Mouse (Mus musculus): ENCODE data around the gene Fbxo33. TPM values are rescaled to one million over a fixed set of nuclear protein-coding genes. Genes with fewer than 3 reads are reported as not detected.
"Not testable (repeated sequence)": the region's sequence is repeated elsewhere in the genome, so short reads cannot be mapped to it uniquely, and the experiment has no call there.

Gene Fbxo33
- polyA plus RNA-seq (2015; fragmentation: Nextera tagmentation; extraction: Ambion mirVana) = 7.9 and 9.4 TPM in 2 replicates

DNA sequence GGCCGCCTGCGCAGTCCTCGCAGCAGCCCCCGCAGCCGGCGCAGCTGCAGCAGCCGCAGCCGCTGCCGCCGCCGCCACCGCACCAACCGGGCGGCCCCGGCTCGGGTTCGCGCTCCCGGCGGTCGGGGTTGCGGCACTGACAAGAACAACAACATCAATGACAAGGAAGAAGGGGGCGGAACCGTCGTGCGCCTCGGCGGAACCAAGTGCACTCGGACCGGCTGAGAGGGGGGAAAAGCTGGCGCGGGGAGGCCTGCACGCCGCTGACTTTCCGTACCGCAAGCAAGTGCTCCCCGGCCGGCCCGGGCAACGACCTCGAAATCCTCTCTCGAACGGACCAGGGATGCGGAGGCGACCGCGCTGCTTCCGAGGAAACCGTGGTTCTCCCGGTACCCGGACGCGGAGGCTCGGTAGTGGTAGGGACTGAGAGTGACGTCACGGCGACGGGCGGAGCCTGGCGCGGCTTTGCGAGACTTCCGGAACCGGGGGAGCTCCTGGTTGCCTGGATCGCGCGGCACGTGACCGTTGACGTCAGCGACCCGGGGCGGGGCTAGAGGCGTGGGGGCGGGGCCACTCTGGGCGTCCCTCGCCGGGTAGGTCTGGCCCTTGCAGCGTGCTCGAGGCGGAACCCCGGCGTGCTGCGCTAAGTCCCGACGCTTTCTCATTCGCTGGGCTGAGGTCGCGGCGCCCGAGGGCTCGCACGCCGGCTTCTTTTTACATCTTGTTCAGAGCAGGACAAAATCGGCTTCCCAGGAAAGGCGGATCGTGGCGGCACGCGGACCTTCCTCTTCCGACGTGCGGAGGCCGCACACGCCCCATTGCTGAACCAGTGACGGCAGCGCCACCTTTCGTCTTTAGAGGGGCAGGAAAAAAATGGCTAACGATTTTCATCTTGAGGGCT, at the start of gene Fbxo33:
TSS of gene Fbxo33 (minus strand) at position 401 of the 901 bp plus-strand sequence.
- WGBS = under 1% methylated on average over 109 of the region's 109 CpGs
- Histone ChIP-seq H3K36me3 (no peaks in the 10 kb centered on the region), H3K9me3 (replicated peaks) (no peaks in the 10 kb centered on the region), H3K4me3 (replicated peaks) (peak within 1 kb of the TSS; percentile 96), H3K4me2 (replicated peaks) (peak within 1 kb of the TSS; percentile 92), H3K27ac (replicated peaks) (peak within 1 kb of the TSS; percentile 98), H3K4me1 (peaks cover 15% of the 10 kb centered on the region), H3K9ac (peak within 1 kb of the TSS; percentile 77), H3K27me3 (no peaks in the 10 kb centered on the region)
- peak; percentile 98 for ATAC-seq (ENCODE audit: insufficient number of reproducible peaks, low FRiP score, low TSS enrichment, low read depth)

DNA sequence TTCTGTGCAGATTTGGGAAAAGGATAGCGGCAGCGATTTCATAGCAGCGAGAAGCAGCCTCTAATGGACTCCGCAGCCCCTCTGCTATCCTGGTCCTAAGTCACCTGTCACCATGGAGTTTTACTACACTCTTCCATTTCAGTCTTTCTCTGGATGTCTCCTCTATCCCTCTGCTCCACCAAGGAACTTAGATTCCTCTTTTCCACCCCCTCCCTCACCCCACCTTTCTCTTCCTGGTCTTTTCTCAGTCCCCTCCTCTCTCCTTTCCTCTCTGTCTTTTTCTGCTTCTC, 46.4 kb upstream of the Fbxo33 start:
- H3K27me3 ChIP-seq = no peaks in the 10 kb centered on the region
- no peak overlapping the region for H3K4me3 ChIP-seq (replicated peaks)
- ATAC-seq (ENCODE audit: insufficient number of reproducible peaks, low FRiP score, low TSS enrichment, low read depth) = no peak
- H3K4me2 ChIP-seq (replicated peaks) = no peak overlapping the region
- H3K9me3 ChIP-seq (replicated peaks) = no peaks in the 10 kb centered on the region
- no peak overlapping the region for H3K27ac ChIP-seq (replicated peaks)
- H3K36me3 ChIP-seq = no peaks in the 10 kb centered on the region
- no peak overlapping the region for H3K9ac ChIP-seq
- 86% methylated on average over 4 of the region's 4 CpGs for WGBS
- no peaks in the 10 kb centered on the region for H3K4me1 ChIP-seq

DNA sequence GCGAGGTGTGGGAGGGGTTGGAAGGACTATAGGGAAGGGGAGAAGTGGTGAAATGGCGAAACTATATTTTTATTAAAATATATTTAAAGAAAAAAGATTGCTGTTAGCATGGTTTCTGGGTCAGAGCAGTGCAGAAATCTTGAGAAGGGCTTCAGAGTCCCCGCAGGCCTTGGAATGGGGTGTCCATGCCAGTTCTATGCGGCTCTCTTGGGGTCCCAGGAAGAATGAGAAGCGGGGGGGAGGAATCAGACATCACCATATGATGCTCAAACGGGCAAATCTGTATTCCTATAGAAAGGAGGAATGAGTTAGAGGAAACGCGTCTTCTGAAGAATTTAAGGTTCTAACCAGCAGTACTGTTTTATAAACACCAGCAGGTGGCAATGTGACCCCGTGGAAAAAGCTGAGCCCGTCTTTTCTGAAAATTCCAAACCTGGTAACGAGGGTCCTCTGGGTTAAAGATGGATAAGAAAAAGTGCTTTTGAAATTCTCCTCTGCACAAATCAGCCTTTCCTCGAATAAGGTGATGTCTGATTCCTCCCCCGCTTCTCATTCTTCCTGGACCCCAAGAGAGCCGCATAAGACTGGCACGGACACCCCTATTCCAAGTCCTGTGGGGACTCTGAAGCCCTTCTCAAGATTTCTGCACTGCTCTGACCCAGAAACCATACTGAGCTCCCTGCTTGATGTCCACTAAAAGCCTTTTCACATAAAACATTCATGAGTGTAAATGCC, 45.8 kb upstream of the Fbxo33 start:
- Histone ChIP-seq H3K4me1 (no peaks in the 10 kb centered on the region), H3K27ac (replicated peaks) (no peak overlapping the region), H3K9ac (no peak overlapping the region), H3K27me3 (no peaks in the 10 kb centered on the region), H3K9me3 (replicated peaks) (no peaks in the 10 kb centered on the region), H3K4me2 (replicated peaks) (no peak overlapping the region), H3K4me3 (replicated peaks) (no peak overlapping the region), H3K36me3 (no peaks in the 10 kb centered on the region)
- 28% methylated on average over 15 of the region's 15 CpGs for WGBS
- no peak for ATAC-seq (ENCODE audit: insufficient number of reproducible peaks, low FRiP score, low TSS enrichment, low read depth)

DNA sequence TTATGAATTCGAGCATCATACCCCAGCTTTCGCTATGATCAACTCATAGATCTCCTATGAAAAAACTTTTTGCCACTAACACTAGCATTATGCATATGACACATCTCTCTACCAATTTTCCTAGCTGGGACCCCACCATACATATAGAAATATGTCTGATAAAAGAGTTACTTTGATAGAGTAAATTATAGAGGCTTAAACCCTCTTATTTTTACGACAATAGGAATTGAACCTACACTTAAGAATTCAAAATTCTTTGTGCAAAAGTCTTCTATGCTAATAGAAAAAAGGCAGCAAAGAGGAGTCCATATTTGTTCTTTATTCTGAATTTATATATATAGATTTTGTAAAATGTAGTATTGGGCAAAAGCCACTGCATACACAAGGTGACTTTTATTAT, 43.3 kb upstream of the Fbxo33 start:
- Histone ChIP-seq H3K9ac (no peak overlapping the region), H3K27me3 (no peaks in the 10 kb centered on the region), H3K4me3 (replicated peaks) (no peak overlapping the region), H3K4me2 (replicated peaks) (no peak overlapping the region), H3K27ac (replicated peaks) (no peak overlapping the region), H3K4me1 (no peaks in the 10 kb centered on the region), H3K36me3 (no peaks in the 10 kb centered on the region), H3K9me3 (replicated peaks) (no peaks in the 10 kb centered on the region)
- no peak for ATAC-seq (ENCODE audit: insufficient number of reproducible peaks, low FRiP score, low TSS enrichment, low read depth)
- WGBS = 84% methylated on average over 3 of the region's 3 CpGs

DNA sequence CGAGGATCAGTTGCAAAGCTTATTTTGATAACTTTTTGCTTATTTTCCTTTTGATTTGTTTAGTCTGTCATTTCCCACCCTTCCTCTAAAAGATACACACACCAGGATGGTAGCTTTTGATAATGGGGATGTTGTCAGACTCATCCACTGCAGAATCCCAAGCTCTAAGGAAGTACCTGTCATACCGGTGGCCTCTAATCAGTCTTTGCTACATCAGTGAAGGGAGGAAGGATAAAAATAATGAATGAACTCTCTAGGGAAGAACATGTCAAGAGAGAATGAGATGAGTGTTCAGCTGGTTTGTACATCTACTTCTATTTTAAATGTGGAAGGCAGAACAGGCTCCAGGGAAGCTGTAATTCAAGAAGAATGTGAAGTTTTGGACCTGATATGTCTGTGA, 41.3 kb upstream of the Fbxo33 start:
- no peak overlapping the region for H3K4me2 ChIP-seq (replicated peaks)
- no peaks in the 10 kb centered on the region for H3K36me3 ChIP-seq
- no peaks in the 10 kb centered on the region for H3K4me1 ChIP-seq
- no peak overlapping the region for H3K9ac ChIP-seq
- ATAC-seq (ENCODE audit: insufficient number of reproducible peaks, low FRiP score, low TSS enrichment, low read depth) = no peak
- no peak overlapping the region for H3K27ac ChIP-seq (replicated peaks)
- H3K4me3 ChIP-seq (replicated peaks) = no peak overlapping the region
- H3K27me3 ChIP-seq = no peaks in the 10 kb centered on the region
- H3K9me3 ChIP-seq (replicated peaks) = no peaks in the 10 kb centered on the region
- 56% methylated on average over 2 of the region's 2 CpGs for WGBS

DNA sequence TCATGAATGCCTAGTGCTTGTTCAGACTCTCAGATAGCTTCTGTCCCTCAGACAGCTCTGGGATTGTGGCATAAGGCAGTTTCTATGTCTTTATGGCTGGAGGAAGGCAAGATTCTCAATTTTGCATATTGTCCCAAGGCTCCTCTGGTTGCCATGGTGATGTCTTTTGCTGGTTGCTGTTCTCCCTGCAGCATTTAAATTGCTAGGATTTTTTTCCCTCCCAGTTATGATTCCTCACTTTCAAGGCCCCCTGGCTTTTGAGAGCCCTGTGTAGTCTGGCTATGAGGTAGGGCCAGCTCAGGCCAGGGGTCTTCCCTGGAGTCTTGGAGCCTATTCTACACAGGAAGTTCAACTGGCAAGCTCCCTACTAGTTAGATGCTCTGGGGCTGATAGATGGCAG, 40.8 kb upstream of the Fbxo33 start:
- H3K36me3 ChIP-seq = no peaks in the 10 kb centered on the region
- H3K4me2 ChIP-seq (replicated peaks) = no peak overlapping the region
- no peak overlapping the region for H3K27ac ChIP-seq (replicated peaks)
- no peak overlapping the region for H3K4me3 ChIP-seq (replicated peaks)
- H3K9ac ChIP-seq = no peak overlapping the region
- H3K4me1 ChIP-seq = no peaks in the 10 kb centered on the region
- no peaks in the 10 kb centered on the region for H3K9me3 ChIP-seq (replicated peaks)
- ATAC-seq (ENCODE audit: insufficient number of reproducible peaks, low FRiP score, low TSS enrichment, low read depth) = no peak
- no peaks in the 10 kb centered on the region for H3K27me3 ChIP-seq

DNA sequence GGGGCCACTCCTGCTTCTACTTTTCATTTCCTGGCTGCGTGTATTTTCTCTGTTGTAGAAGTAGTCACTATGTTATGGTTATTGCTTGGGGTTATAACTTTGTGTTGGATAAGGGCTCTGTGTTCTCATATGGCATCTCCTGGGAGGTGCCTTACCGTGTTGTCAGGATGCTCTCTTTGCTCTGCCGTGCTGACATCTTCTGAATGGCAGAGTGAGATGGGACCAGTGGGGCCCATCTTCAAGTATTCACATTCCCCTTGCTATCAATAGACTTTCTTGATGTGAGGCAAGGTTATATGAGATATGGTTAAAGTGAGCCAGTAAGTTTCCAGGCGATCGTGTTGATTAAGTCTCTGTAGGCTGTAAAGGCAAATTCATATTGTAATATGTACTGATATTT, 39.5 kb upstream of the Fbxo33 start:
- no peaks in the 10 kb centered on the region for H3K4me1 ChIP-seq
- H3K4me2 ChIP-seq (replicated peaks) = no peak overlapping the region
- no peak overlapping the region for H3K27ac ChIP-seq (replicated peaks)
- H3K9me3 ChIP-seq (replicated peaks) = no peaks in the 10 kb centered on the region
- no peak overlapping the region for H3K9ac ChIP-seq
- H3K4me3 ChIP-seq (replicated peaks) = no peak overlapping the region
- WGBS = 80% methylated on average over 5 of the region's 5 CpGs
- no peaks in the 10 kb centered on the region for H3K36me3 ChIP-seq
- no peaks in the 10 kb centered on the region for H3K27me3 ChIP-seq
- no peak for ATAC-seq (ENCODE audit: insufficient number of reproducible peaks, low FRiP score, low TSS enrichment, low read depth)

DNA sequence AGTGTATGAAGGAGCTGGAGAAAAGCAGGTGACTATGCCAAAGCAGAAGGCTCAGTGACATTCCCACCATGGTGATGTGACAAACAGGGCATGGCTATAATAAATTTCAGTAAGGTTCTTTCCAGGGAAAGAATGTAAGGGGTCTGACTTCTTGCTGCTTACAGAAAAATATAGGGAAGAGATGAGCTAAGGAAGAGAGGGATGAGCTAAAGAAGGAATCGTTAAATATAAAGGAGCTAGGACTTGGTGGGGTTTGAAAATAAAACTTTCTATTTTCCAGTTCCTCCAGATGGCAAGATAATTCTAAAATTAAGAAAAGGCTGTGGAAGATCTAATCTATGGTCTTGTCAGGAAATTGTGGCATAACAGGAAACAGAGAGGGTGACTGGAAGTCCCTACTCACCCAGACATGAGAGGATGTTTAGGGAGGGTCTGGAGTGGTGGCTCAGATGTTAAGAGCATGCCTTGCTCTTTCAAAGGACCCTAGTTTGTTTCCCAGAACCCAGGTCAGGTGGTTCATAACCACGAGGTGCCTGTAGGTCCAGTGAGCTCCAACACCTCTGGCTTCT, 30.8 kb upstream of the Fbxo33 start:
- Histone ChIP-seq H3K4me3 (replicated peaks) (no peak overlapping the region), H3K4me1 (no peaks in the 10 kb centered on the region), H3K9me3 (replicated peaks) (no peaks in the 10 kb centered on the region), H3K27me3 (no peaks in the 10 kb centered on the region), H3K27ac (replicated peaks) (no peak overlapping the region), H3K4me2 (replicated peaks) (no peak overlapping the region), H3K9ac (no peak overlapping the region), H3K36me3 (no peaks in the 10 kb centered on the region)
- 68% methylated on average over 2 of the region's 2 CpGs for WGBS
- ATAC-seq (ENCODE audit: insufficient number of reproducible peaks, low FRiP score, low TSS enrichment, low read depth) = no peak

DNA sequence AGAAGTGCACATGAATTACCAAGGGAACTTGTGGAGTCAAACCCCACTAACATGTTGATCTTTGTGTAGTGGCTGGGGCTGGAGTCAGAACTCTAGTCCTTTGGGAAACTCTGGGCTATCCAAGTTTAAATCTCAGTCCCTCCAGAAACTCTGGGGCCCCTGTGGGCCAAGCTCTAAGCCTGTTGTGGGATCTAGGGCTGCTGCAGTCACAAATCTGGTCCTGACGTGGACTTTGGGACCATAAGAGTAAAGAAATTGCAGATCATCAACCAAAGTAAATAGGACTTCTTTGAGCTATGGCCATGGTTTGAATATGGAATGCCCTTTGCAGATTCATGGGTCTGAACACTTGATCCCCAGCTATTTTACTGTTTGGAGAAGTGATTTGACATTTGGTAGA, 29.4 kb upstream of the Fbxo33 start:
- no peaks in the 10 kb centered on the region for H3K9me3 ChIP-seq (replicated peaks)

DNA sequence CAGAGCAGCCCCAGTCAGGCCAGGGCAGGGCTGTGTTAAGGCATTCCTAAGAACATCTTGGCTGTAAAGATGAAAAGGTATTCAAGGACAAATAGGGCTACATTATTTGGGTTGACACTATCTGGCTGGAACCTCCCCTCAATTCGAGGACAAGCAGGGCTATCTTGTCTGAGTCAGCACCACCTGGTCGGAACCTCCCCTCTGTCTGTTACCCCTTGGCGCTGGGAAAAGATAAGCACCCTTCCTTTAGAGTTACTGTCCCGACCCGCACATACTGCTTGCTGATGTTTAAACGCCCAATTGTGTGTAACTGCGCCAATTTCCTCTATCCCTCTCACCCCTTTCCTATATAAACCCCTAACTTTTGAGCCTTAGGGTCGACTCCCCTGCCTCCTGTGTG, 21.5 kb upstream of the Fbxo33 start:
- ATAC-seq (ENCODE audit: insufficient number of reproducible peaks, low FRiP score, low TSS enrichment, low read depth); H3K9ac ChIP-seq; H3K4me2 ChIP-seq (replicated peaks); H3K4me3 ChIP-seq (replicated peaks); H3K4me1 ChIP-seq; H3K36me3 ChIP-seq; H3K9me3 ChIP-seq (replicated peaks); H3K27me3 ChIP-seq; H3K27ac ChIP-seq (replicated peaks): not testable (repeated sequence)
- 91% methylated on average over 8 of the region's 8 CpGs for WGBS

More for the DNA sequence above, 29.4 kb upstream of the Fbxo33 start:
- ATAC-seq (ENCODE audit: insufficient number of reproducible peaks, low FRiP score, low TSS enrichment, low read depth) = no peak
- no peak overlapping the region for H3K4me2 ChIP-seq (replicated peaks)
- H3K9ac ChIP-seq = no peak overlapping the region
- H3K4me3 ChIP-seq (replicated peaks) = no peak overlapping the region
- WGBS = 72% methylated on average over 1 of the region's 1 CpGs
- H3K36me3 ChIP-seq = no peaks in the 10 kb centered on the region
- H3K4me1 ChIP-seq = no peaks in the 10 kb centered on the region
- H3K27me3 ChIP-seq = no peaks in the 10 kb centered on the region
- H3K27ac ChIP-seq (replicated peaks) = no peak overlapping the region

DNA sequence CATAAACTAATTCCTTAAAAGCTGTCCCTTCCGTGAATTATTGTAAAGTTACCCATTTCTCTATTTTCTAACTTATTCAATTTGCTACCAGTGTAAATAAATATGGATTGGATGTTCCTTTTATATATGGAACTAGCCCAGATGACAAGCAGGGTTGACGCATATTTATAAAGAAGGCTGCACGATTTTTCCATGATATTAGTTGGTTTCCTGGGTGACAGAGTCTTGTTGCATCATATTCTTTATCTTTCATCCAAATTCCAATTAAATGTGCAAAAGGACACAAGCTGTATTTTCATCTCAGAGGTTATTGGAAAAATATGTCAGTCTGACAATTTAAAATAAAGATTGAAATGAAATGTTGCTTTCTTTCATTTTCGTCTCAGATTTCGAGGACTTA, 18.9 kb upstream of the Fbxo33 start:
- 70% methylated on average over 5 of the region's 5 CpGs for WGBS
- Histone ChIP-seq H3K9ac (no peak overlapping the region), H3K27ac (replicated peaks) (no peak overlapping the region), H3K4me3 (replicated peaks) (no peak overlapping the region), H3K27me3 (no peaks in the 10 kb centered on the region), H3K9me3 (replicated peaks) (no peaks in the 10 kb centered on the region), H3K36me3 (no peaks in the 10 kb centered on the region), H3K4me1 (no peaks in the 10 kb centered on the region), H3K4me2 (replicated peaks) (no peak overlapping the region)
- no peak for ATAC-seq (ENCODE audit: insufficient number of reproducible peaks, low FRiP score, low TSS enrichment, low read depth)

Measured in embryonic facial prominence, embryonic 15.5 days (tissue).